Mouse (Mus musculus): ENCODE measurements around the gene Kit. TPM values are rescaled to one million over a fixed set of nuclear protein-coding genes. Genes with fewer than 3 reads are reported as not detected.

Gene Kit
- polyA plus RNA-seq (2012; fragmentation: generic; extraction: Trizol), result not detected
- long read RNA-seq, experiment 1, result 0 reads
- long read RNA-seq, experiment 2, result 0 reads

DNA sequence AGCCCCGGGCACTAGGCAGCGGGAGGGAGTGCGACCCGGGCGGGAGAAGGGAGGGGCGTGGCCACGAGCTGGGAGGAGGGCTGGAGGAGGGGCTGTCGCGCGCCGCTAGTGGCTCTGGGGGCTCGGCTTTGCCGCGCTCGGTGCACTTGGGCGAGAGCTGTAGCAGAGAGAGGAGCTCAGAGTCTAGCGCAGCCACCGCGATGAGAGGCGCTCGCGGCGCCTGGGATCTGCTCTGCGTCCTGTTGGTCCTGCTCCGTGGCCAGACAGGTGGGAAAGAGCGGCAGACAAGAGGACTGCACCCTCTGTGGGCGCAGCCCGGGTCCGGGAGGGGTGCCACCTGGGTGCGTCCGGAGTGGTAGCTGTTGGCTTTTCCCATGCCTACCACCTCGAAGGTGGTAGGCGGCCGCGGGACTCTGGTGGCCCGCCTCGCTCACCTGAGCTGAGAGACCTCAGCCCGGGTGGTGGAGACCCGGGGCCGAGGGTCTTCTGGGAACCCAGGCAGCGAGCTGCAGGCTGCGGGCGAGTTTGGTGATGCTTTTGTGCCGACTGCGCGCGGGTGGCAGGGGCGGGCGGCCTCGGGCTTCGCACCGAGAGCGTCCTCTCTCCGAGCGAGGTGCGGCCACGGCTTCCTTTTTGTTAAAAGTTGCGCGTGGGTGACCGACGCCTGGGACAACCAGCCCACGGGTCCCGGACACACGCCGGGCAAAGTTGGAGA lies at the start of gene Kit:
Gene Kit, plus strand, starts transcription at position 65 of the 715 bp plus-strand sequence.
- H3K79me3 ChIP-seq (ENCODE audit: low read depth), result no peaks in the 10 kb centered on the region
- H3K36me3 ChIP-seq (ENCODE audit: control insufficient read depth, insufficient read depth), result no peaks in the 10 kb centered on the region
- no peak for TF ChIP-seq CEBPB (IDR thresholded peaks at IDR 0.05; ENCODE audit: low read depth)
- no peak for TF ChIP-seq MAX (IDR thresholded peaks at IDR 0.05)
- no peak for TF ChIP-seq MYOG (IDR thresholded peaks at IDR 0.05; ENCODE audit: control insufficient read depth, extremely low read depth, insufficient read length)
- TF ChIP-seq MYOD1 (IDR thresholded peaks at IDR 0.05; ENCODE audit: control insufficient read depth, insufficient read length, low read depth), result no peak
- TF ChIP-seq USF1 (IDR thresholded peaks at IDR 0.05; ENCODE audit: low read depth), result no peak
- H3ac ChIP-seq (ENCODE audit: control insufficient read depth, insufficient read length, low read depth), result no peak within 1 kb of the TSS
- no peak within 1 kb of the TSS for H3K4me3 ChIP-seq (ENCODE audit: insufficient read depth, poor library complexity, severe bottlenecking)
- no peaks in the 10 kb centered on the region for H3K79me2 ChIP-seq (ENCODE audit: control insufficient read depth, insufficient read depth)
- peaks cover 42% of the 10 kb centered on the region for H3K27me3 ChIP-seq (ENCODE audit: control insufficient read depth, insufficient read depth, insufficient read length)

DNA sequence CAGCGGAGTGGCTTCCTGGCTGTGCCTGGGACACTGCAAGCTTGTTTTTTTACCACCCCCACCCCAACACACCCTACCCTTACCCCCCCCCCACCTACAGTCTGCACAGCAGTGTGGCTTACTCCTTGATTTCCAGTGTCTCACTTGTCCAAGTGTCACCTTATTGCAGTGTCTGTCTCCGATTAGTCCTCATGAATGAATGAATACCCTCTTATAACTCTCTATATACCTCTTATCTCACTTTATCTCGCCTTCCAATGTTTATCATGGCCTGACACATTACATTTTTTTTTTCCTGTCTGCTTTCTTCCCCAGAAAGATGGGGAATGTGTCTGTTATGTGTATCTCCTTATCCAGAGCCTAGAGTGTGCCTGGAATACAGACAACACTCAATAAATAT lies 38.6 kb upstream of the Kit start:
- no peak overlapping the region for H3ac ChIP-seq (ENCODE audit: control insufficient read depth, insufficient read length, low read depth)
- H3K27me3 ChIP-seq (ENCODE audit: control insufficient read depth, insufficient read depth, insufficient read length), result no peaks in the 10 kb centered on the region
- no peak for TF ChIP-seq MAX (IDR thresholded peaks at IDR 0.05)
- no peak for TF ChIP-seq FOSL1 (IDR thresholded peaks at IDR 0.05; ENCODE audit: insufficient read depth, low read length, poor library complexity, severe bottlenecking)
- TF ChIP-seq MYOD1 (IDR thresholded peaks at IDR 0.05; ENCODE audit: control insufficient read depth, insufficient read length, low read depth), result no peak
- no peak for TF ChIP-seq MYOG (IDR thresholded peaks at IDR 0.05; ENCODE audit: control insufficient read depth, extremely low read depth, insufficient read length)
- TF ChIP-seq USF1 (IDR thresholded peaks at IDR 0.05; ENCODE audit: low read depth), result no peak
- no peak for TF ChIP-seq CEBPB (IDR thresholded peaks at IDR 0.05; ENCODE audit: low read depth)
- TF ChIP-seq CTCF (IDR thresholded peaks at IDR 0.05; ENCODE audit: control insufficient read depth, insufficient read depth, insufficient read length), result no peak
- H3K36me3 ChIP-seq (ENCODE audit: control insufficient read depth, insufficient read depth), result no peaks in the 10 kb centered on the region
- no peaks in the 10 kb centered on the region for H3K79me3 ChIP-seq (ENCODE audit: low read depth)
- H3K79me2 ChIP-seq (ENCODE audit: control insufficient read depth, insufficient read depth), result no peaks in the 10 kb centered on the region
- no peak overlapping the region for H3K4me3 ChIP-seq (ENCODE audit: insufficient read depth, poor library complexity, severe bottlenecking)

DNA sequence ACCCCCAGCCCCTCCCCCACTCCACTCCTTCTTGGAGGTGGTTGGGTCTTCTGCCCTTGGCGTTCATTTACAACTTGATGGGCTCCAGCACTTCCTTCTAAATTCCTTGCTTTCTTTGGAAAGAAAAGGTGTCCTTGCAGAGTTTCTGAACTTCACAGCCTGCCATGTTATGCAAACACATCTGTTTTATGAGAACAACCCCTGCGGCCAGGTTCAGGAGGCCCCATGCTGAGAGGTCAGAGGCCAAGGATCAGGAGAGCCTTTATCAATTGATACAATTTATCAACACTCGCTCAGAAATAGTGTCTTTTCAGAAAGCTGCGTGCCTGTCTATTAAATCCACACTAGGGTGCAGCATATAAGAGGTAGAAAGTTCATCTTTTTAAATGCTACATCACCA lies 37.0 kb upstream of the Kit start:
- H3K27me3 ChIP-seq (ENCODE audit: control insufficient read depth, insufficient read depth, insufficient read length), result no peaks in the 10 kb centered on the region
- no peaks in the 10 kb centered on the region for H3K36me3 ChIP-seq (ENCODE audit: control insufficient read depth, insufficient read depth)
- no peak overlapping the region for H3K4me3 ChIP-seq (ENCODE audit: insufficient read depth, poor library complexity, severe bottlenecking)
- TF ChIP-seq CTCF (IDR thresholded peaks at IDR 0.05; ENCODE audit: control insufficient read depth, insufficient read depth, insufficient read length) (no peak), MYOD1 (IDR thresholded peaks at IDR 0.05; ENCODE audit: control insufficient read depth, insufficient read length, low read depth) (no peak), MYOG (IDR thresholded peaks at IDR 0.05; ENCODE audit: control insufficient read depth, extremely low read depth, insufficient read length) (no peak), FOSL1 (IDR thresholded peaks at IDR 0.05; ENCODE audit: insufficient read depth, low read length, poor library complexity, severe bottlenecking) (no peak), MAX (IDR thresholded peaks at IDR 0.05) (no peak), USF1 (IDR thresholded peaks at IDR 0.05; ENCODE audit: low read depth) (no peak), CEBPB (IDR thresholded peaks at IDR 0.05; ENCODE audit: low read depth) (no peak)
- H3K79me2 ChIP-seq (ENCODE audit: control insufficient read depth, insufficient read depth), result no peaks in the 10 kb centered on the region
- no peaks in the 10 kb centered on the region for H3K79me3 ChIP-seq (ENCODE audit: low read depth)
- no peak overlapping the region for H3ac ChIP-seq (ENCODE audit: control insufficient read depth, insufficient read length, low read depth)

DNA sequence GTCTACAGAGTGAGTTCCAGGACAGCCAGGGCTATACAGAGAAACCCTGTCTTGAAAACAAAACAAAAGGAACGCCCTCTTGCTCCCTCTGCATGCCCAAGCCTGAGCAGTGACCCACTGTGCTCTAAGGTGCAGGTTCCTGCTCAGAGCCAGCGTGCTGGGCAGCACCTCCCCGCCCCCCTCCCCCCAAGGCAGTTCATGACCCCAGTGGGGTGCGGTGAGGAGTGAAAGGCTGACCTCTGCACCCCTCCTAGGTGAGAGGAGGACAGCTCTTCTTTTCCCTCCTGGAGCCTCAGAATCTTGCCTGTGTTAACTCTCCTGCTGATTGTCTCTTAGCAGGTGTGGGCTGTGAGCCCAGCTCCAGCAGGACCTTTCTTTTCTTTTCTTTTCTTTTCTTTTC lies 36.3 kb upstream of the Kit start:
- H3K79me2 ChIP-seq (ENCODE audit: control insufficient read depth, insufficient read depth), result no peaks in the 10 kb centered on the region
- H3K79me3 ChIP-seq (ENCODE audit: low read depth), result no peaks in the 10 kb centered on the region
- H3ac ChIP-seq (ENCODE audit: control insufficient read depth, insufficient read length, low read depth), result no peak overlapping the region
- H3K36me3 ChIP-seq (ENCODE audit: control insufficient read depth, insufficient read depth), result no peaks in the 10 kb centered on the region
- H3K4me3 ChIP-seq (ENCODE audit: insufficient read depth, poor library complexity, severe bottlenecking), result no peak overlapping the region
- TF ChIP-seq CEBPB (IDR thresholded peaks at IDR 0.05; ENCODE audit: low read depth) (no peak), MAX (IDR thresholded peaks at IDR 0.05) (no peak), MYOG (IDR thresholded peaks at IDR 0.05; ENCODE audit: control insufficient read depth, extremely low read depth, insufficient read length) (no peak), MYOD1 (IDR thresholded peaks at IDR 0.05; ENCODE audit: control insufficient read depth, insufficient read length, low read depth) (no peak), FOSL1 (IDR thresholded peaks at IDR 0.05; ENCODE audit: insufficient read depth, low read length, poor library complexity, severe bottlenecking) (no peak), CTCF (IDR thresholded peaks at IDR 0.05; ENCODE audit: control insufficient read depth, insufficient read depth, insufficient read length) (no peak), USF1 (IDR thresholded peaks at IDR 0.05; ENCODE audit: low read depth) (no peak)
- no peaks in the 10 kb centered on the region for H3K27me3 ChIP-seq (ENCODE audit: control insufficient read depth, insufficient read depth, insufficient read length)

DNA sequence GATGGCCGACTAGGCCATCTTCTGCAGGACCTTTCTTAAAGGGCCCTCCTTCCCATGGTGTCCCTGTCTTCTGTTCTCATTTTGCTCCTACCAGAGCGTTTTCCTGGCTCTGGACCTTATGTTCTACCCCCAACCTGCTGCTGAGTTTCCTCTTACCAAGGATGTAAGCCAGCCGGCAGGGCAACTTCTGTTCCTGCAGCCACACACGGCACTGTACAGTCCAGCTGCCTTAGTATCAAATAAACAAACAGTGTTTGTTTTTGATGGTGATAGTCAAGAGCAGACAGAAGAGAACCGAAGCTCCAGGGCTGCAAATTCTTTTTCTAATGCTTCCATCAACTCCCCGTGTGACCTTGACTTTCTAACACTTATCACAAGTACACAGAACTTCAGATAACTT lies 35.6 kb upstream of the Kit start:
- TF ChIP-seq CTCF (IDR thresholded peaks at IDR 0.05; ENCODE audit: control insufficient read depth, insufficient read depth, insufficient read length), result no peak
- no peak for TF ChIP-seq FOSL1 (IDR thresholded peaks at IDR 0.05; ENCODE audit: insufficient read depth, low read length, poor library complexity, severe bottlenecking)
- no peak for TF ChIP-seq USF1 (IDR thresholded peaks at IDR 0.05; ENCODE audit: low read depth)
- no peak for TF ChIP-seq MYOD1 (IDR thresholded peaks at IDR 0.05; ENCODE audit: control insufficient read depth, insufficient read length, low read depth)
- no peak for TF ChIP-seq CEBPB (IDR thresholded peaks at IDR 0.05; ENCODE audit: low read depth)
- no peak for TF ChIP-seq MAX (IDR thresholded peaks at IDR 0.05)
- Histone ChIP-seq H3K79me2 (ENCODE audit: control insufficient read depth, insufficient read depth) (no peaks in the 10 kb centered on the region), H3K79me3 (ENCODE audit: low read depth) (no peaks in the 10 kb centered on the region), H3ac (ENCODE audit: control insufficient read depth, insufficient read length, low read depth) (no peak overlapping the region), H3K4me3 (ENCODE audit: insufficient read depth, poor library complexity, severe bottlenecking) (no peak overlapping the region), H3K36me3 (ENCODE audit: control insufficient read depth, insufficient read depth) (no peaks in the 10 kb centered on the region), H3K27me3 (ENCODE audit: control insufficient read depth, insufficient read depth, insufficient read length) (no peaks in the 10 kb centered on the region)

All from C2C12 (cell line).